ENCODE assay signal across 25 mouse cellular contexts in genomic region chr16:43331440-43331839, GRCm38 (mm10).
DNase-seq lines count a peak whose midpoint lies in the region; ATAC-seq lines count a peak whose summit lies in the region.
"Had no signal": no experiment of that assay in that cellular context is flagged by ENCODE, and none has a peak within 500 bp of the region (broad histone marks: within the 10 kb centered on the region; RNA-seq: fewer than 3 reads in every experiment).

No protein-coding gene starts in this region.

- H3K9ac ChIP-seq in kidney, embryonic 15.5 days, result no peak overlapping the region
- H3K9ac ChIP-seq in kidney, embryonic 14.5 days (ENCODE audit: low read depth, low read length), result no peak overlapping the region
- H3K9ac ChIP-seq in limb, embryonic 13.5 days, result no peak overlapping the region
- H3K9ac ChIP-seq: embryonic facial prominence, embryonic 12.5 days; forebrain, embryonic 13.5 days; forebrain, embryonic 15.5 days; forebrain, postnatal 0 days had no signal

- no peaks in the 10 kb centered on the region for H3K9me3 ChIP-seq in kidney, embryonic 15.5 days (replicated peaks)
- no peaks in the 10 kb centered on the region for H3K9me3 ChIP-seq in kidney, embryonic 14.5 days (ENCODE audit: control insufficient read depth, low read length)
- no peaks in the 10 kb centered on the region for H3K9me3 ChIP-seq in limb, embryonic 13.5 days
- no peaks in the 10 kb centered on the region for H3K9me3 ChIP-seq in limb, embryonic 10.5 days (replicated peaks)
- H3K9me3 ChIP-seq: embryonic facial prominence, embryonic 10.5 days; embryonic facial prominence, embryonic 12.5 days; forebrain, embryonic 13.5 days; forebrain, embryonic 15.5 days; G1E had no signal

- no peak overlapping the region for H3K27ac ChIP-seq in kidney, embryonic 15.5 days
- H3K27ac ChIP-seq in kidney, embryonic 14.5 days (ENCODE audit: low read depth, low read length), result no peak overlapping the region
- H3K27ac ChIP-seq in limb, embryonic 13.5 days, result no peak overlapping the region
- no peak overlapping the region for H3K27ac ChIP-seq in limb, embryonic 10.5 days
- peak overlapping the region; percentile 62; the same call in 1 of the 2 replicates for H3K27ac ChIP-seq in brown adipose tissue, adult 24 weeks (replicated peaks; ENCODE audit: low read depth, low read length)
- H3K27ac ChIP-seq: embryonic facial prominence, embryonic 10.5 days; embryonic facial prominence, embryonic 12.5 days; forebrain, embryonic 13.5 days; forebrain, embryonic 15.5 days had no signal

- WGBS in kidney, embryonic 15.5 days, result 54% methylated on average over 3 of the region's 3 CpGs
- 58% methylated on average over 3 of the region's 3 CpGs for WGBS in kidney, embryonic 14.5 days
- WGBS in limb, embryonic 13.5 days, result 67% methylated on average over 3 of the region's 3 CpGs
- WGBS in limb, embryonic 10.5 days, result 85% methylated on average over 3 of the region's 3 CpGs

- no peak overlapping the region for H3K4me3 ChIP-seq in kidney, embryonic 15.5 days (replicated peaks)
- H3K4me3 ChIP-seq in kidney, embryonic 14.5 days (ENCODE audit: low read length), result no peak overlapping the region
- H3K4me3 ChIP-seq in limb, embryonic 13.5 days, result no peak overlapping the region
- H3K4me3 ChIP-seq in limb, embryonic 10.5 days, result no peak overlapping the region
- no peak overlapping the region for H3K4me3 ChIP-seq in brown adipose tissue, adult 24 weeks (ENCODE audit: insufficient read depth, low read depth, low read length)
- H3K4me3 ChIP-seq: embryonic facial prominence, embryonic 10.5 days; embryonic facial prominence, embryonic 12.5 days; forebrain, embryonic 13.5 days; forebrain, embryonic 15.5 days had no signal

- ATAC-seq in kidney, embryonic 15.5 days (replicated peaks; ENCODE audit: low FRiP score), result 0 out of 2 replicates have a peak, but pooled peaks have one; percentile 15
- ATAC-seq in kidney, embryonic 14.5 days (ENCODE audit: low FRiP score, low TSS enrichment), result no peak
- ATAC-seq in limb, embryonic 13.5 days (ENCODE audit: low FRiP score, low read depth), result 0 out of 2 replicates have a peak, but pooled peaks have one; percentile 54
- ATAC-seq: activated CD4-positive, CD25-positive, alpha-beta regulatory T cell, adult 4 months; CD4-positive, CD25-positive, alpha-beta regulatory T cell, adult 4 months; forebrain, embryonic 13.5 days; forebrain, embryonic 15.5 days; forebrain, postnatal 0 days; Patski had no signal

- DNase-seq in limb, embryonic 10.5 days (ENCODE audit: low spot score), result no peak
- DNase-seq in lung, postnatal 25 days (ENCODE audit: low spot score), result no peak
- DNase-seq: adrenal gland, adult 8-10 months; adrenal gland, postnatal 14 days; adrenal gland, postnatal 36 days; B cell, adult 2 months; cerebellum, adult 11 months; cerebellum, adult 18-20 months; cerebellum, adult 9-10 months; cerebellum, postnatal 10 days; cerebellum, postnatal 25 days; forebrain, postnatal 0 days had no signal

- H3K4me1 ChIP-seq in kidney, embryonic 15.5 days, result peaks cover 17% of the 10 kb centered on the region
- no peaks in the 10 kb centered on the region; the same call in 1 of the 2 replicates for H3K4me1 ChIP-seq in kidney, embryonic 14.5 days (ENCODE audit: control insufficient read depth, insufficient read depth, low read length)
- H3K4me1 ChIP-seq in limb, embryonic 13.5 days, result peaks cover 18% of the 10 kb centered on the region
- H3K4me1 ChIP-seq in limb, embryonic 10.5 days, result peaks cover 12% of the 10 kb centered on the region; the same call in 1 of the 2 replicates
- H3K4me1 ChIP-seq in brown adipose tissue, adult 24 weeks (ENCODE audit: control insufficient read depth, insufficient read depth, insufficient read length, low read length), result peaks cover 3% of the 10 kb centered on the region; the same call in 1 of the 2 replicates
- H3K4me1 ChIP-seq: embryonic facial prominence, embryonic 12.5 days had no signal

- no peaks in the 10 kb centered on the region for H3K36me3 ChIP-seq in kidney, embryonic 15.5 days
- H3K36me3 ChIP-seq in kidney, embryonic 14.5 days (ENCODE audit: control insufficient read depth, insufficient read depth, low read length), result no peaks in the 10 kb centered on the region
- no peaks in the 10 kb centered on the region for H3K36me3 ChIP-seq in limb, embryonic 13.5 days
- H3K36me3 ChIP-seq in limb, embryonic 10.5 days, result no peaks in the 10 kb centered on the region
- H3K36me3 ChIP-seq: embryonic facial prominence, embryonic 10.5 days; embryonic facial prominence, embryonic 12.5 days; forebrain, embryonic 15.5 days; G1E had no signal

- H3K4me2 ChIP-seq in kidney, embryonic 15.5 days, result no peak overlapping the region
- no peak overlapping the region for H3K4me2 ChIP-seq in kidney, embryonic 14.5 days (replicated peaks; ENCODE audit: low read depth, low read length)
- no peak overlapping the region for H3K4me2 ChIP-seq in limb, embryonic 13.5 days (replicated peaks)
- H3K4me2 ChIP-seq: embryonic facial prominence, embryonic 12.5 days; forebrain, embryonic 13.5 days; forebrain, embryonic 15.5 days had no signal

- H3K27me3 ChIP-seq in kidney, embryonic 15.5 days, result no peaks in the 10 kb centered on the region
- H3K27me3 ChIP-seq in kidney, embryonic 14.5 days (ENCODE audit: control insufficient read depth, insufficient read depth, low read length), result no peaks in the 10 kb centered on the region
- no peaks in the 10 kb centered on the region for H3K27me3 ChIP-seq in limb, embryonic 13.5 days
- no peaks in the 10 kb centered on the region for H3K27me3 ChIP-seq in limb, embryonic 10.5 days (ENCODE audit: low read depth, poor library complexity, severe bottlenecking)
- H3K27me3 ChIP-seq: CH12.LX; embryonic facial prominence, embryonic 12.5 days; forebrain, embryonic 13.5 days; forebrain, embryonic 15.5 days; Patski had no signal
